Mouse (Mus musculus): ENCODE measurements around the gene Map7. TPM values are rescaled to one million over a fixed set of nuclear protein-coding genes. Genes with fewer than 3 reads are reported as not detected.
A peak's percentile ranks its signal among the peaks of the same experiment; 100 is the strongest.

Map7 gene
- polyA plus RNA-seq, 1 experiment from 2014 or later: 17.8 TPM

- 96% methylated on average over 10 of the region's 10 CpGs for WGBS
- Histone ChIP-seq H3K9ac (no peak overlapping the region), H3K27me3 (no peaks in the 10 kb centered on the region), H3K4me3 (no peak overlapping the region), H3K4me2 (no peak overlapping the region), H3K9me3 (no peaks in the 10 kb centered on the region), H3K27ac (replicated peaks) (no peak overlapping the region), H3K36me3 (no peaks in the 10 kb centered on the region), H3K4me1 (replicated peaks) (no peaks in the 10 kb centered on the region)
- ATAC-seq (ENCODE audit: low read depth): no peak
These were observed 100.8 kb downstream of the Map7 start for GRCm38 (mm10) chr10:20249091-20249490.

GRCm38 (mm10) chr10:20255579-20255978 is 107.3 kb downstream of the Map7 start:
- no peak overlapping the region for H3K4me2 ChIP-seq
- H3K36me3 ChIP-seq: no peaks in the 10 kb centered on the region
- no peaks in the 10 kb centered on the region for H3K27me3 ChIP-seq
- 93% methylated on average over 8 of the region's 8 CpGs for WGBS
- H3K4me3 ChIP-seq: no peak overlapping the region
- H3K9me3 ChIP-seq: no peaks in the 10 kb centered on the region
- no peak for ATAC-seq (ENCODE audit: low read depth)
- no peaks in the 10 kb centered on the region for H3K4me1 ChIP-seq (replicated peaks)
- no peak overlapping the region for H3K27ac ChIP-seq (replicated peaks)
- no peak overlapping the region for H3K9ac ChIP-seq

- ATAC-seq (ENCODE audit: low read depth): no peak
- H3K27me3 ChIP-seq: no peaks in the 10 kb centered on the region
- no peak overlapping the region for H3K9ac ChIP-seq
- H3K4me2 ChIP-seq: no peak overlapping the region
- no peaks in the 10 kb centered on the region for H3K36me3 ChIP-seq
- 95% methylated on average over 14 of the region's 14 CpGs for whole genome bisulfite sequencing
- no peaks in the 10 kb centered on the region for H3K9me3 ChIP-seq
- no peaks in the 10 kb centered on the region for H3K4me1 ChIP-seq (replicated peaks)
- H3K4me3 ChIP-seq: no peak overlapping the region
- H3K27ac ChIP-seq (replicated peaks): no peak overlapping the region
These were observed 108.9 kb downstream of the Map7 start for GRCm38 (mm10) chr10:20257054-20257643.

- Histone ChIP-seq H3K4me3 (no peak overlapping the region), H3K27me3 (no peaks in the 10 kb centered on the region), H3K27ac (replicated peaks) (no peak overlapping the region), H3K9ac (no peak overlapping the region), H3K36me3 (no peaks in the 10 kb centered on the region), H3K9me3 (no peaks in the 10 kb centered on the region), H3K4me1 (replicated peaks) (no peaks in the 10 kb centered on the region), H3K4me2 (no peak overlapping the region)
- ATAC-seq (ENCODE audit: low read depth): no peak
- 85% methylated on average over 15 of the region's 15 CpGs for WGBS
These were observed 109.8 kb downstream of the Map7 start for GRCm38 (mm10) chr10:20257721-20258720.

GRCm38 (mm10) chr10:20259476-20259875 is 111.2 kb downstream of the Map7 start:
- ATAC-seq (ENCODE audit: low read depth): no peak
- Histone ChIP-seq H3K27me3 (no peaks in the 10 kb centered on the region), H3K4me2 (no peak overlapping the region), H3K27ac (replicated peaks) (no peak overlapping the region), H3K36me3 (no peaks in the 10 kb centered on the region), H3K9me3 (no peaks in the 10 kb centered on the region), H3K4me3 (no peak overlapping the region), H3K4me1 (replicated peaks) (no peaks in the 10 kb centered on the region), H3K9ac (no peak overlapping the region)
- 83% methylated on average over 2 of the region's 2 CpGs for WGBS

- H3K9me3 ChIP-seq: no peaks in the 10 kb centered on the region
- no peak for ATAC-seq (ENCODE audit: low read depth)
- no peaks in the 10 kb centered on the region for H3K27me3 ChIP-seq
- H3K4me2 ChIP-seq: no peak overlapping the region
- no peaks in the 10 kb centered on the region for H3K4me1 ChIP-seq (replicated peaks)
- H3K36me3 ChIP-seq: no peaks in the 10 kb centered on the region
- no peak overlapping the region for H3K4me3 ChIP-seq
- H3K9ac ChIP-seq: no peak overlapping the region
- WGBS: 93% methylated on average over 6 of the region's 6 CpGs
- no peak overlapping the region for H3K27ac ChIP-seq (replicated peaks)
These were observed 114.6 kb downstream of the Map7 start for GRCm38 (mm10) chr10:20262896-20263295.

GRCm38 (mm10) chr10:20264479-20264878 is 116.2 kb downstream of the Map7 start:
- Histone ChIP-seq H3K9ac (no peak overlapping the region), H3K4me1 (replicated peaks) (no peaks in the 10 kb centered on the region), H3K27ac (replicated peaks) (no peak overlapping the region), H3K4me2 (no peak overlapping the region), H3K27me3 (no peaks in the 10 kb centered on the region), H3K4me3 (no peak overlapping the region), H3K9me3 (no peaks in the 10 kb centered on the region), H3K36me3 (no peaks in the 10 kb centered on the region)
- no peak for ATAC-seq (ENCODE audit: low read depth)
- WGBS: 87% methylated on average over 7 of the region's 7 CpGs

- Histone ChIP-seq H3K4me3 (no peak overlapping the region), H3K27me3 (no peaks in the 10 kb centered on the region), H3K9me3 (no peaks in the 10 kb centered on the region), H3K4me1 (replicated peaks) (no peaks in the 10 kb centered on the region), H3K27ac (replicated peaks) (no peak overlapping the region), H3K4me2 (no peak overlapping the region), H3K9ac (no peak overlapping the region), H3K36me3 (no peaks in the 10 kb centered on the region)
- 76% methylated on average over 10 of the region's 10 CpGs for WGBS
- no peak for ATAC-seq (ENCODE audit: low read depth)
These were observed 118.8 kb downstream of the Map7 start for GRCm38 (mm10) chr10:20267032-20267431.

- H3K4me2 ChIP-seq: no peak overlapping the region
- no peak overlapping the region for H3K27ac ChIP-seq (replicated peaks)
- H3K4me1 ChIP-seq (replicated peaks): 0 out of 2 replicates have a peak, but pooled peaks cover 7% of the 10 kb centered on the region
- no peaks in the 10 kb centered on the region for H3K36me3 ChIP-seq
- no peaks in the 10 kb centered on the region for H3K27me3 ChIP-seq
- no peaks in the 10 kb centered on the region for H3K9me3 ChIP-seq
- no peak for ATAC-seq (ENCODE audit: low read depth)
- WGBS: 58% methylated on average over 7 of the region's 7 CpGs
- no peak overlapping the region for H3K9ac ChIP-seq
- H3K4me3 ChIP-seq: no peak overlapping the region
These were observed 120.7 kb downstream of the Map7 start for GRCm38 (mm10) chr10:20268945-20269344.

- Histone ChIP-seq H3K4me1 (replicated peaks) (0 out of 2 replicates have a peak, but pooled peaks cover 7% of the 10 kb centered on the region), H3K36me3 (no peaks in the 10 kb centered on the region), H3K4me2 (no peak overlapping the region), H3K27me3 (no peaks in the 10 kb centered on the region), H3K4me3 (no peak overlapping the region), H3K9me3 (no peaks in the 10 kb centered on the region), H3K27ac (replicated peaks) (no peak overlapping the region), H3K9ac (no peak overlapping the region)
- ATAC-seq (ENCODE audit: low read depth): no peak
- 90% methylated on average over 5 of the region's 5 CpGs for WGBS
These were observed 124.1 kb downstream of the Map7 start for GRCm38 (mm10) chr10:20272380-20272779.

- Histone ChIP-seq H3K27ac (replicated peaks) (no peak overlapping the region), H3K4me1 (replicated peaks) (0 out of 2 replicates have a peak, but pooled peaks cover 7% of the 10 kb centered on the region), H3K4me3 (no peak overlapping the region), H3K36me3 (no peaks in the 10 kb centered on the region), H3K9ac (no peak overlapping the region), H3K4me2 (no peak overlapping the region), H3K27me3 (no peaks in the 10 kb centered on the region), H3K9me3 (no peaks in the 10 kb centered on the region)
- WGBS: 52% methylated on average over 15 of the region's 15 CpGs
- ATAC-seq (ENCODE audit: low read depth): peak; percentile 65; the same call in 1 of the 2 replicates
These were observed 125.0 kb downstream of the Map7 start for GRCm38 (mm10) chr10:20273278-20273677.

- H3K27me3 ChIP-seq: no peaks in the 10 kb centered on the region
- H3K4me2 ChIP-seq: no peak overlapping the region
- WGBS: 85% methylated on average over 9 of the region's 9 CpGs
- no peak for ATAC-seq (ENCODE audit: low read depth)
- H3K36me3 ChIP-seq: no peaks in the 10 kb centered on the region
- no peak overlapping the region for H3K27ac ChIP-seq (replicated peaks)
- no peaks in the 10 kb centered on the region for H3K9me3 ChIP-seq
- 0 out of 2 replicates have a peak, but pooled peaks cover 7% of the 10 kb centered on the region for H3K4me1 ChIP-seq (replicated peaks)
- H3K4me3 ChIP-seq: no peak overlapping the region
- no peak overlapping the region for H3K9ac ChIP-seq
These were observed 125.8 kb downstream of the Map7 start for GRCm38 (mm10) chr10:20274022-20274421.
